1 mouse cellular context compared by ENCODE assay signal in the genomic region with DNA sequence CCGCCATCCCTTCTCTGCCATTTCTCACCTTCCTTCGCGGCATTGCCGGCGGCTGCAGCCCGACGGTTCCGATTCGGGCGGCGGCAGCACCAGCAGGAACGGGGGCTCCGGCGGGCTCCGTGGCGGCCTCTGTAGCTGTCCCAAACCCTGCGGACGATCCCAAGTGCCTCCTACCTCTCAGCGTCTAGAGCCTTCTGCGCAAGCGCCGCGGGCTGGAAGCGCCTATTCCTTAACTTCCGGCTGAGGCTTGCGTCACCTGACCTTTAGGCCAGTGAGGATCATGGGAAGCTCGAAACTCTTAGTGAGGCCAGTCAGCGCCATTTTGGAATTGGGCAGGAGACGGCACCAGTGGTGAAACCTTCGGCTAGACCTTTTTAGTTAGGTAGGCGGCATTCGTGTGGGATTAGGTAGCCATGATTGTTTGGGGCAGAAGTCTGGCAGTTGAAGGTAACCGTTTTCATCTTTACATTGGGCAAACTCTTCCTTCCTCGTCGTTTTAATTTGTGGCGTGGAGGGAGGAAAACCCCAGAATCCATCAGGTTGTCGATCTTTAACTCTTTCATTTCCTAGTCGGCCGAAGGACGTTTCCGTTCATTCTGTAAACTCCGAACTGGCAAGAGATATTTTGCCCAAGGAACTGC.
TF ChIP-seq lines count a peak whose summit lies in the region.

TSS of gene Kat7 (minus strand) at position 240 of the 641 bp plus-strand sequence.

TF ChIP-seq in MEL, 35 proteins besides CTCF, POLR2A, EP300 and RAD21 (continued from another document):
- TF ChIP-seq ZMIZ1 (IDR thresholded peaks at IDR 0.05; ENCODE audit: low read depth, low read length) (peak; percentile 88), ZNF384 (IDR thresholded peaks at IDR 0.05; ENCODE audit: low read depth, low read length) (peak; percentile 16; the same call in 1 of the 2 replicates), BHLHE40 (IDR thresholded peaks at IDR 0.05; ENCODE audit: borderline replicate concordance, low read depth, low read length) (no peak), MAFK (IDR thresholded peaks at IDR 0.05; ENCODE audit: borderline replicate concordance, low read depth, low read length) (no peak), USF2 (IDR thresholded peaks at IDR 0.05; ENCODE audit: borderline replicate concordance in 1 of 2, insufficient read depth in 1 of 2, low read depth in 1 of 2, low read length in 2 of 2) (peak in 1 of 2 experiments; percentile 82; a peak in 3 of 4 replicates), NELFE (IDR thresholded peaks at IDR 0.05; ENCODE audit: low read depth, low read length) (peak; percentile 85)
